Mouse (Mus musculus): Measurements from ENCODE around the gene Map3k3. TPM values are rescaled to one million over a fixed set of nuclear protein-coding genes. Genes with fewer than 3 reads are reported as not detected.

The Map3k3 gene
- total RNA-seq, 1 experiment = 43.7 TPM

- Histone ChIP-seq H3K9ac (ENCODE audit: insufficient read depth, low read depth, low read length, poor library complexity, severe bottlenecking) (no peak overlapping the region), H3K4me3 (ENCODE audit: insufficient read depth in 1 of 2, low read depth in 1 of 2, low read length in 2 of 2, poor library complexity in 1 of 2, severe bottlenecking in 1 of 2) (no peak overlapping the region), H3K27ac (ENCODE audit: insufficient read depth, low read depth, low read length, poor library complexity, severe bottlenecking) (no peak overlapping the region), H3K36me3 (ENCODE audit: control insufficient read depth, insufficient read depth, low read length, poor library complexity, severe bottlenecking) (peaks cover 41% of the 10 kb centered on the region), H3K9me3 (ENCODE audit: control insufficient read depth, insufficient read depth, low read depth, low read length) (no peaks in the 10 kb centered on the region), H3K4me1 (ENCODE audit: control insufficient read depth in 2 of 2, insufficient read depth in 2 of 2, low read length in 2 of 2, poor library complexity in 1 of 2) (peaks cover 0 to 12% of the 10 kb centered on the region in 2 experiments; a peak in 2 of 4 replicates)
- TF ChIP-seq CHD2 (IDR thresholded peaks at IDR 0.05; ENCODE audit: low read depth, low read length) (no peak), MAFK (IDR thresholded peaks at IDR 0.05; ENCODE audit: insufficient read depth, low read depth, low read length) (no peak), ZC3H11A (IDR thresholded peaks at IDR 0.05; ENCODE audit: borderline replicate concordance, low read depth, low read length) (no peak), ZNF384 (IDR thresholded peaks at IDR 0.05; ENCODE audit: low read depth, low read length) (no peak), HCFC1 (IDR thresholded peaks at IDR 0.05; ENCODE audit: borderline replicate concordance, insufficient read depth, low read length) (no peak)
- in situ Hi-C loops (cut with MboI; ENCODE audit: low sequenced_read_pairs in 2 of 2, unreplicated experiment in 2 of 2) = no loop called here
- no peak for DNase-seq (ENCODE audit: low read depth, low spot score)
Observed at GRCm38 (mm10) chr11:106154770-106155169, 70.4 kb downstream of the Map3k3 start.

- Histone ChIP-seq H3K9me3 (ENCODE audit: control insufficient read depth, insufficient read depth, low read depth, low read length) (no peaks in the 10 kb centered on the region), H3K36me3 (ENCODE audit: control insufficient read depth, insufficient read depth, low read length, poor library complexity, severe bottlenecking) (peaks cover 35% of the 10 kb centered on the region; the same call in 1 of the 2 replicates), H3K9ac (ENCODE audit: insufficient read depth, low read depth, low read length, poor library complexity, severe bottlenecking) (no peak overlapping the region), H3K4me3 (ENCODE audit: insufficient read depth in 1 of 2, low read depth in 1 of 2, low read length in 2 of 2, poor library complexity in 1 of 2, severe bottlenecking in 1 of 2) (no peak overlapping the region), H3K4me1 (ENCODE audit: control insufficient read depth in 2 of 2, insufficient read depth in 2 of 2, low read length in 2 of 2, poor library complexity in 1 of 2) (peaks cover 0 to 12% of the 10 kb centered on the region in 2 experiments; a peak in 2 of 4 replicates), H3K27ac (ENCODE audit: insufficient read depth, low read depth, low read length, poor library complexity, severe bottlenecking) (no peak overlapping the region)
- in situ Hi-C loops (cut with MboI; ENCODE audit: low sequenced_read_pairs in 2 of 2, unreplicated experiment in 2 of 2) = no loop called here
- TF ChIP-seq HCFC1 (IDR thresholded peaks at IDR 0.05; ENCODE audit: borderline replicate concordance, insufficient read depth, low read length) (no peak), MAFK (IDR thresholded peaks at IDR 0.05; ENCODE audit: insufficient read depth, low read depth, low read length) (no peak), ZC3H11A (IDR thresholded peaks at IDR 0.05; ENCODE audit: borderline replicate concordance, low read depth, low read length) (no peak), CHD2 (IDR thresholded peaks at IDR 0.05; ENCODE audit: low read depth, low read length) (no peak)
- DNase-seq (ENCODE audit: low read depth, low spot score) = no peak
Observed at GRCm38 (mm10) chr11:106155761-106156160, 71.3 kb downstream of the Map3k3 start.

GRCm38 (mm10) chr11:106156257-106156656 lies 71.8 kb downstream of the Map3k3 start:
- H3K4me1 ChIP-seq (ENCODE audit: control insufficient read depth in 2 of 2, insufficient read depth in 2 of 2, low read length in 2 of 2, poor library complexity in 1 of 2) = peaks cover 0 to 15% of the 10 kb centered on the region in 2 experiments; a peak in 2 of 4 replicates
- H3K27ac ChIP-seq (ENCODE audit: insufficient read depth, low read depth, low read length, poor library complexity, severe bottlenecking) = no peak overlapping the region
- H3K9ac ChIP-seq (ENCODE audit: insufficient read depth, low read depth, low read length, poor library complexity, severe bottlenecking) = no peak overlapping the region
- TF ChIP-seq CHD2 (IDR thresholded peaks at IDR 0.05; ENCODE audit: low read depth, low read length) (no peak), MAFK (IDR thresholded peaks at IDR 0.05; ENCODE audit: insufficient read depth, low read depth, low read length) (no peak), ZC3H11A (IDR thresholded peaks at IDR 0.05; ENCODE audit: borderline replicate concordance, low read depth, low read length) (no peak), ZNF384 (IDR thresholded peaks at IDR 0.05; ENCODE audit: low read depth, low read length) (no peak), HCFC1 (IDR thresholded peaks at IDR 0.05; ENCODE audit: borderline replicate concordance, insufficient read depth, low read length) (no peak)
- peaks cover 31% of the 10 kb centered on the region; the same call in 1 of the 2 replicates for H3K36me3 ChIP-seq (ENCODE audit: control insufficient read depth, insufficient read depth, low read length, poor library complexity, severe bottlenecking)
- no peak overlapping the region for H3K4me3 ChIP-seq (ENCODE audit: insufficient read depth in 1 of 2, low read depth in 1 of 2, low read length in 2 of 2, poor library complexity in 1 of 2, severe bottlenecking in 1 of 2)
- no peak for DNase-seq (ENCODE audit: low read depth, low spot score)
- in situ Hi-C loops (cut with MboI; ENCODE audit: low sequenced_read_pairs in 2 of 2, unreplicated experiment in 2 of 2) = no loop called here
- H3K9me3 ChIP-seq (ENCODE audit: control insufficient read depth, insufficient read depth, low read depth, low read length) = no peaks in the 10 kb centered on the region

GRCm38 (mm10) chr11:106157154-106157553 lies 72.7 kb downstream of the Map3k3 start:
- Histone ChIP-seq H3K9ac (ENCODE audit: insufficient read depth, low read depth, low read length, poor library complexity, severe bottlenecking) (no peak overlapping the region), H3K4me1 (ENCODE audit: control insufficient read depth in 2 of 2, insufficient read depth in 2 of 2, low read length in 2 of 2, poor library complexity in 1 of 2) (peaks cover 0 to 15% of the 10 kb centered on the region in 2 experiments; a peak in 2 of 4 replicates), H3K9me3 (ENCODE audit: control insufficient read depth, insufficient read depth, low read depth, low read length) (no peaks in the 10 kb centered on the region), H3K27ac (ENCODE audit: insufficient read depth, low read depth, low read length, poor library complexity, severe bottlenecking) (no peak overlapping the region), H3K36me3 (ENCODE audit: control insufficient read depth, insufficient read depth, low read length, poor library complexity, severe bottlenecking) (peaks cover 23% of the 10 kb centered on the region; the same call in 1 of the 2 replicates), H3K4me3 (ENCODE audit: insufficient read depth in 1 of 2, low read depth in 1 of 2, low read length in 2 of 2, poor library complexity in 1 of 2, severe bottlenecking in 1 of 2) (no peak overlapping the region)
- in situ Hi-C loops (cut with MboI; ENCODE audit: low sequenced_read_pairs in 2 of 2, unreplicated experiment in 2 of 2) = no loop called here
- DNase-seq (ENCODE audit: low read depth, low spot score) = no peak
- TF ChIP-seq MAFK (IDR thresholded peaks at IDR 0.05; ENCODE audit: insufficient read depth, low read depth, low read length) (no peak), ZC3H11A (IDR thresholded peaks at IDR 0.05; ENCODE audit: borderline replicate concordance, low read depth, low read length) (no peak), CHD2 (IDR thresholded peaks at IDR 0.05; ENCODE audit: low read depth, low read length) (no peak), HCFC1 (IDR thresholded peaks at IDR 0.05; ENCODE audit: borderline replicate concordance, insufficient read depth, low read length) (no peak), ZNF384 (IDR thresholded peaks at IDR 0.05; ENCODE audit: low read depth, low read length) (no peak)

Measured in ES-E14 (cell line).